Mouse (Mus musculus): ENCODE data around the gene Smim5. TPM values are rescaled to one million over a fixed set of nuclear protein-coding genes. Genes with fewer than 3 reads are reported as not detected.

Smim5 gene
- total and polyA plus RNA-seq, 3 experiments, result 0.42 to 1.4 (median 0.98) TPM

DNA sequence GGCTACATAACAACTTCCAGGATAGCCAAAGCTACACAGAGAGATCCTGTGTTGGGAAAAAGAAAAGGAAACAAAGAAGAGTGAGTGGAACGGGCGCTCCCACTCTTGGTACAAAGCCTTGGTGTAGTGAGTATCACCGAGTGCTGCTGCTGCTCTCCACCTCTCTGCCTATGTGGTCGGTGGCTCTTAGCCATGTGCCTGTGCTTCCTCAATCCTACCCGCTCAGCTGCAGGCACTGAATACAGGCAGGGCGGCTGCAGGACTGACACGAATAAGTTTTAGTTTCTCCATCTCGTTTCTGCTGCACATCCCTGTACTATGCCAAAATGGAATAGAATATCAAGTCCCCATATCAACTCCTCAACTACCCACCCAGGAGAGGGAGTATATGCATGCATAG is 29.3 kb downstream of the Smim5 start:
- Histone ChIP-seq H3K36me3 (replicated peaks in 1 of 2; ENCODE audit: control insufficient read depth in 1 of 2, insufficient read depth in 1 of 2, low read length in 1 of 2) (peaks cover 31 to 38% of the 10 kb centered on the region in 2 experiments), H3K9me3 (replicated peaks; ENCODE audit: low read length) (no peaks in the 10 kb centered on the region), H3K4me2 (ENCODE audit: insufficient read depth, low read depth, poor library complexity, severe bottlenecking) (peak overlapping the region; percentile 92), H3K4me3 (replicated peaks in 1 of 3; ENCODE audit: low read depth in 2 of 3, low read length in 2 of 3, poor library complexity in 1 of 3) (peak overlapping the region in 2 of 3 experiments; percentile 2 to 25), H3K9ac (ENCODE audit: insufficient read depth, low read depth) (peak overlapping the region; percentile 52), H3K27me3 (replicated peaks) (no peaks in the 10 kb centered on the region), H3K79me2 (replicated peaks; ENCODE audit: control insufficient read depth, extremely low read depth, insufficient read depth, poor library complexity, severe bottlenecking) (peaks cover 18% of the 10 kb centered on the region), H3K27ac (ENCODE audit: insufficient read depth, low read depth) (peak overlapping the region; percentile 94), H3K4me1 (ENCODE audit: control insufficient read depth in 1 of 2, insufficient read depth in 2 of 2) (peaks cover 27 to 72% of the 10 kb centered on the region in 2 experiments)
- peak; percentile 72 for DNase-seq (ENCODE audit: extremely low read depth)
- TF ChIP-seq TBP (conservative IDR thresholded peaks at IDR 0.05; ENCODE audit: low read depth, low read length) (no peak), MAZ (IDR thresholded peaks at IDR 0.05; ENCODE audit: low read depth, low read length) (no peak), TCF12 (IDR thresholded peaks at IDR 0.05; ENCODE audit: low read depth, low read length) (no peak; the same call in 1 of the 2 replicates), EP300 (IDR thresholded peaks at IDR 0.05; ENCODE audit: low read length) (no peak), USF1 (IDR thresholded peaks at IDR 0.05; ENCODE audit: low read depth, low read length) (no peak), JUN (IDR thresholded peaks at IDR 0.05; ENCODE audit: insufficient read depth, low read depth, low read length) (no peak), MAX (IDR thresholded peaks at IDR 0.05; ENCODE audit: low read length) (peak; percentile 84), PAX5 (IDR thresholded peaks at IDR 0.05; ENCODE audit: low read length) (no peak), POLR2AphosphoS2 (IDR thresholded peaks at IDR 0.05; ENCODE audit: low read depth, low read length) (no peak), SIN3A (IDR thresholded peaks at IDR 0.05; ENCODE audit: low read length) (no peak), RCOR1 (conservative IDR thresholded peaks at IDR 0.05; ENCODE audit: low read depth, low read length) (no peak), MYC (IDR thresholded peaks at IDR 0.05; ENCODE audit: low read depth, low read length) (peak; percentile 83), CTCF (conservative IDR thresholded peaks at IDR 0.05 in 1 of 2, IDR thresholded peaks at IDR 0.05 in 1 of 2; ENCODE audit: low read depth in 2 of 2, low read length in 2 of 2) (no peak), JUND (conservative IDR thresholded peaks at IDR 0.05; ENCODE audit: low read depth, low read length) (no peak), POLR2A (IDR thresholded peaks at IDR 0.05; ENCODE audit: low read depth, low read length) (no peak), ZC3H11A (IDR thresholded peaks at IDR 0.05; ENCODE audit: low read depth, low read length) (no peak), MEF2A (IDR thresholded peaks at IDR 0.05; ENCODE audit: borderline replicate concordance, low read depth, low read length) (no peak), CHD1 (IDR thresholded peaks at IDR 0.05; ENCODE audit: low read depth, low read length) (peak; percentile 2; the same call in 1 of the 2 replicates), CHD2 (IDR thresholded peaks at IDR 0.05; ENCODE audit: low read length) (no peak), MXI1 (IDR thresholded peaks at IDR 0.05; ENCODE audit: low read depth, low read length) (no peak), ZMIZ1 (IDR thresholded peaks at IDR 0.05; ENCODE audit: low read depth, low read length) (no peak), NRF1 (IDR thresholded peaks at IDR 0.05; ENCODE audit: low read depth, low read length) (no peak), KAT2A (IDR thresholded peaks at IDR 0.05; ENCODE audit: insufficient replicate concordance, low read length) (no peak), IRF4 (IDR thresholded peaks at IDR 0.05; ENCODE audit: low read depth, low read length) (0 out of 2 replicates have a peak, but pooled peaks have one; percentile 8), UBTF (IDR thresholded peaks at IDR 0.05; ENCODE audit: low read depth, low read length) (no peak)
- in situ Hi-C loops (cut with MboI; ENCODE audit: low pct_ligation_motif_present, low pct_unique_long_range_greater_than_20kb, low sequenced_read_pairs), result no loop called here
- dilution Hi-C loops (cut with MboI; ENCODE audit: extremely low pct_ligation_motif_present, extremely low pct_unique_long_range_greater_than_20kb, low sequenced_read_pairs), result no loop called here

Data from CH12.LX (cell line).